Mouse (Mus musculus): ENCODE results near the gene Htt. TPM values are rescaled to one million over a fixed set of nuclear protein-coding genes. Genes with fewer than 3 reads are reported as not detected.

Htt gene
- polyA plus RNA-seq, 1 experiment from 2014 or later, result 22.2 TPM

GRCm38 (mm10) chr5:34917234-34917655, 155.7 kb downstream of the Htt start:
- ATAC-seq (ENCODE audit: low FRiP score, low read depth), result no peak
- Histone ChIP-seq H3K27ac (replicated peaks) (0 out of 2 replicates have a peak overlapping the region, but pooled peaks have one; percentile 22), H3K27me3 (no peaks in the 10 kb centered on the region), H3K4me2 (replicated peaks) (no peak overlapping the region), H3K4me3 (no peak overlapping the region), H3K9ac (replicated peaks) (0 out of 2 replicates have a peak overlapping the region, but pooled peaks have one; percentile 17), H3K36me3 (no peaks in the 10 kb centered on the region; the same call in 1 of the 2 replicates), H3K4me1 (peaks cover 13% of the 10 kb centered on the region), H3K9me3 (no peaks in the 10 kb centered on the region)
- WGBS, result 61% methylated on average over 10 of the region's 10 CpGs

- 87% methylated on average over 3 of the region's 3 CpGs for WGBS
- Histone ChIP-seq H3K4me3 (no peak overlapping the region), H3K4me2 (replicated peaks) (no peak overlapping the region), H3K36me3 (peaks cover 11% of the 10 kb centered on the region), H3K4me1 (peaks cover 13% of the 10 kb centered on the region), H3K9me3 (no peaks in the 10 kb centered on the region), H3K27me3 (no peaks in the 10 kb centered on the region), H3K9ac (replicated peaks) (no peak overlapping the region), H3K27ac (replicated peaks) (no peak overlapping the region)
- ATAC-seq (ENCODE audit: low FRiP score, low read depth), result no peak
Observed at GRCm38 (mm10) chr5:34918785-34919184, 157.2 kb downstream of the Htt start.

GRCm38 (mm10) chr5:34922531-34922930, 161.0 kb downstream of the Htt start:
- 69% methylated on average over 6 of the region's 6 CpGs for WGBS
- Histone ChIP-seq H3K36me3 (peaks cover 27% of the 10 kb centered on the region), H3K27ac (replicated peaks) (no peak overlapping the region), H3K4me1 (peaks cover 2% of the 10 kb centered on the region; the same call in 1 of the 2 replicates), H3K4me3 (no peak overlapping the region), H3K9me3 (no peaks in the 10 kb centered on the region), H3K9ac (replicated peaks) (no peak overlapping the region), H3K27me3 (no peaks in the 10 kb centered on the region), H3K4me2 (replicated peaks) (no peak overlapping the region)
- ATAC-seq (ENCODE audit: low FRiP score, low read depth), result no peak

DNA sequence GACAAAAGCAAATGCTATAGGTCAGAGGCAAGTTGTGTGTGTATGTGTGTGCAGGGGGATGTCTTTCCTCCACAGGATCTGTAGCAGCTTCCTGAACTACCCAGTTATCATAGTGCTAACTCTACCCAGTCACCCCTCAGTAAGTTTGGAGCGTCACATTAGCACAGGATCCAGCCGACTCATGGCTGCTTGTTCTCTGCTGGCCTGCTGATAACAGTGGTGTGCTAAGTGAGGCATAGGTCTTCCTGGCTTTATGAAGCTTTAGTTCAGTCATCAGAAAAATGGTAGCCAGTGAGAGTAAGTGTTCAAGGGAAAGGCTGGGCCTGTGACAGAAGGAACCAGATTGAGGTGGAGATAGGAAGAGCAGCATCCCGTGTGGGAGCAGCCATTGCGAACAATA, 162.4 kb downstream of the Htt start:
- 94% methylated on average over 4 of the region's 4 CpGs for WGBS
- H3K4me2 ChIP-seq (replicated peaks), result no peak overlapping the region
- no peak for ATAC-seq (ENCODE audit: low FRiP score, low read depth)
- no peak overlapping the region for H3K27ac ChIP-seq (replicated peaks)
- H3K9me3 ChIP-seq, result no peaks in the 10 kb centered on the region
- H3K4me1 ChIP-seq, result no peaks in the 10 kb centered on the region
- H3K4me3 ChIP-seq, result no peak overlapping the region
- H3K9ac ChIP-seq (replicated peaks), result no peak overlapping the region
- peaks cover 27% of the 10 kb centered on the region for H3K36me3 ChIP-seq
- H3K27me3 ChIP-seq, result no peaks in the 10 kb centered on the region

DNA sequence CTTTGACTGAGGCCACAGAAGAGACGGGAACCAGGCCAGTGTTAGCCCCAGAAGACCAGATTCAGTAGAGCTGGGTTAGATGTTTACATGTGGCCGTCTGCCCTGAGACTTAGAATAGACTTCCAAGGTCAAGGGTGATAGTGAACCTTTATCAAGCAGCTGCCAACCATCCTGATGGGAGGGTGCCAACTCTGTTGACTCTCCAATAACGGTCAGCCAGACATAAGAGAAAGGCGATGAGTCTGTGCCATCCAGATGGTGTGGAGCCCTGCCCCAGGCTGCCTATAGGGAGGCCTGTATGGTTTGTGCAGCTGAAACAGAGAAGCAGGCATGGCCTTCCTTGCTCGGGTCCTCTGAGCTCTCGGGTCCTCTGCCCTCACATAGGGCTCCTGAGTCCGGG, 163.0 kb downstream of the Htt start:
- 87% methylated on average over 7 of the region's 7 CpGs for WGBS
- Histone ChIP-seq H3K27ac (replicated peaks) (no peak overlapping the region), H3K4me2 (replicated peaks) (no peak overlapping the region), H3K4me1 (no peaks in the 10 kb centered on the region), H3K4me3 (no peak overlapping the region), H3K36me3 (peaks cover 27% of the 10 kb centered on the region), H3K27me3 (no peaks in the 10 kb centered on the region), H3K9ac (replicated peaks) (no peak overlapping the region), H3K9me3 (no peaks in the 10 kb centered on the region)
- no peak for ATAC-seq (ENCODE audit: low FRiP score, low read depth)

GRCm38 (mm10) chr5:34927648-34928047, 166.1 kb downstream of the Htt start:
- no peak overlapping the region for H3K4me3 ChIP-seq
- no peak overlapping the region for H3K4me2 ChIP-seq (replicated peaks)
- ATAC-seq (ENCODE audit: low FRiP score, low read depth), result no peak
- H3K9me3 ChIP-seq, result no peaks in the 10 kb centered on the region
- no peak overlapping the region for H3K9ac ChIP-seq (replicated peaks)
- H3K27ac ChIP-seq (replicated peaks), result no peak overlapping the region
- peaks cover 17% of the 10 kb centered on the region for H3K4me1 ChIP-seq
- H3K27me3 ChIP-seq, result no peaks in the 10 kb centered on the region
- WGBS, result 89% methylated on average over 4 of the region's 4 CpGs
- peaks cover 26% of the 10 kb centered on the region for H3K36me3 ChIP-seq

DNA sequence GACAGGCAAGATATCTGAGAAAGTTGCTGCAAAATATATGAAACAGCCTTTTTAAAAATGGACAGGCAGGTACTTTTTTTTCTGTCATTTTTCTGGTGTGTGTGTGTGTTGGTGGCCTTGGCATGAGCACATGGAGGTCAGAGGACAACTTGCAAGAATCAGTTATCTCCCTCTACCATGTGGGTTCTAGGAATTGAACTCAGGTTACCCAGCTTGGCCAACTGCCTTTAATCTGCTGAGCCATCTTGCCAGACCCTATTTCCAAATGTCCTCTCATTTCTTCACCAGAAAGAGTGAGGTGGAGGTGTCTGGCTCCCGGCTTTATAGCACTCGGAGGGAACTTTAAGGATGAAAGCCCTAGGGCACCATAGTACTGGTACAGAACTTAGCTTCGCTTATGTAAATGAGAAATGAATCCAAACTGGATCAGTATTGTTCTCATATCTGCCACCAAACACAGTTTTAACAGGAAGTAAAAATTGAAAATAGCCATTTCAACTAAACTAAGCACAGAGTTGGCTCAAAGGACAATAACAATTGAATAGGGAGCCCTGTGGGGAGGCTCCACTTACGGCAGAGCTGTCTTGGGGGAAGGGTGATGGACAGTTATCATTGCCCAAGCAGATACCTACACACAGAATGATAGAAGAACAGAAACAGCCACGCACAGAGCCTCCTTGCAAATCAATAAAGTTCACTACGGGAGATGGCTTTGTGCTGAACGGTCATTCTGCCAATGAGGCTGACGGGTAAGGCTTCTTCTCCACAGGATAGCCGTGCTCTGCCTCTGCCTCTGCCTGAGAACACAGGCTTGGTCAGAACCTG, 168.8 kb downstream of the Htt start:
- Histone ChIP-seq H3K27me3 (no peaks in the 10 kb centered on the region), H3K27ac (replicated peaks) (0 out of 2 replicates have a peak overlapping the region, but pooled peaks have one; percentile 43), H3K4me2 (replicated peaks) (no peak overlapping the region), H3K9me3 (no peaks in the 10 kb centered on the region), H3K9ac (replicated peaks) (no peak overlapping the region), H3K4me3 (no peak overlapping the region), H3K4me1 (peaks cover 17% of the 10 kb centered on the region), H3K36me3 (peaks cover 3% of the 10 kb centered on the region; the same call in 1 of the 2 replicates)
- 74% methylated on average over 9 of the region's 9 CpGs for WGBS
- no peak for ATAC-seq (ENCODE audit: low FRiP score, low read depth)

- H3K9ac ChIP-seq (replicated peaks), result no peak overlapping the region
- ATAC-seq (ENCODE audit: low FRiP score, low read depth), result no peak
- no peak overlapping the region for H3K4me3 ChIP-seq
- H3K4me2 ChIP-seq (replicated peaks), result no peak overlapping the region
- peaks cover 17% of the 10 kb centered on the region for H3K4me1 ChIP-seq
- H3K27ac ChIP-seq (replicated peaks), result 0 out of 2 replicates have a peak overlapping the region, but pooled peaks have one; percentile 43
- no peaks in the 10 kb centered on the region for H3K27me3 ChIP-seq
- 88% methylated on average over 2 of the region's 2 CpGs for WGBS
- no peaks in the 10 kb centered on the region for H3K36me3 ChIP-seq
- no peaks in the 10 kb centered on the region for H3K9me3 ChIP-seq
Observed at GRCm38 (mm10) chr5:34931091-34931490, 169.6 kb downstream of the Htt start.

DNA sequence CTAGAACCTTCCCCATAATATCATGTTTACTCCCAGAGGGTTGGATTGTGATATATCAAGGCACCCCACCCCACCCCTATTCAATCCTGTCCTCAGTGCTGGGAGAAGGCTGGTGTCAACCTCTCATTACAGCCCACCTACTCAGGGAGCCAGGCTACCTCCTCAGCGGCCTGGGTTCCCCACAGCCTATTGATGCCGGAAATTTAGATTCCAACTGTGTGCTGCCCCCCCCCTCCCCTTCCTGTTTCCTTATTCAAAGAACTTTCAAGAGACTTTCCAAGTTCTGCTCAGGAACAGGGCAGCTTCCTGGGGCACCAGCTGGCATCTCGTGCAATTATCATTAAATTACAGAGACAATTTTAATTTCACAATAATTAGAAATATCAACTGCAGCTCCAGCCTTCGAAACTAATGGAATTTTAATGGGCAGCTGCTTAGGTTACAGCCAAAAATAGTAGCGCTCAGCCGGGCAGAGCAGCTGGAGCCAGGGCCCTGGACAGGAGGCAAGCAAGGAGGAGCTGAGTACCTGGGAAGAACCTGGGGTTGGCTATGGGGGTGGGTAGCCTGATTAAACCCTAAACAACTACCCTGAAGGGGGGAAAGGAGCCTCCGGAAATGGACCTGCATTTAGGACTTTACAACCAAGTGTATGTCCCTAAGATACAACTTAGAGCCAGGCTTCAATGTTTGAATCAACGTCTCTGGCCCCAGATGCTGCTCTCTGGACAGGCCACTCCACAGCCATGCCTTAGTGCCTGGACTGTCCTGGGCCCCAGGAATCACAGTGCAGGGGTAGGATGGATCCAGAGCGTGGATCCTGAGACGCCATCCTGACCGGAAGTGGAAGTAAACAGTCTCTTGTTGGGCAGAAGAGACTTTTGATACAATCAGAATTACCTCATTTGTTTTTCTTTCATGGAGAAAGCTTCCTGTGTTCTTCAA, 170.2 kb downstream of the Htt start:
- WGBS, result 61% methylated on average over 11 of the region's 11 CpGs
- peaks cover 4% of the 10 kb centered on the region; the same call in 1 of the 2 replicates for H3K9me3 ChIP-seq
- no peak overlapping the region for H3K9ac ChIP-seq (replicated peaks)
- no peak for ATAC-seq (ENCODE audit: low FRiP score, low read depth)
- no peaks in the 10 kb centered on the region for H3K27me3 ChIP-seq
- H3K4me3 ChIP-seq, result no peak overlapping the region
- peaks cover 17% of the 10 kb centered on the region for H3K4me1 ChIP-seq
- H3K27ac ChIP-seq (replicated peaks), result peak overlapping the region; percentile 15; the same call in 1 of the 2 replicates
- H3K4me2 ChIP-seq (replicated peaks), result no peak overlapping the region
- no peaks in the 10 kb centered on the region for H3K36me3 ChIP-seq

GRCm38 (mm10) chr5:34932458-34932806, 170.9 kb downstream of the Htt start:
- Histone ChIP-seq H3K27ac (replicated peaks) (peak overlapping the region; percentile 15; the same call in 1 of the 2 replicates), H3K4me3 (no peak overlapping the region), H3K9ac (replicated peaks) (no peak overlapping the region), H3K9me3 (peaks cover 4% of the 10 kb centered on the region; the same call in 1 of the 2 replicates), H3K4me1 (peaks cover 17% of the 10 kb centered on the region), H3K36me3 (no peaks in the 10 kb centered on the region), H3K4me2 (replicated peaks) (no peak overlapping the region), H3K27me3 (no peaks in the 10 kb centered on the region)
- no peak for ATAC-seq (ENCODE audit: low FRiP score, low read depth)
- WGBS, result 21% methylated on average over 4 of the region's 4 CpGs

GRCm38 (mm10) chr5:34933461-34933860, 171.9 kb downstream of the Htt start:
- Histone ChIP-seq H3K36me3 (no peaks in the 10 kb centered on the region), H3K4me2 (replicated peaks) (no peak overlapping the region), H3K9ac (replicated peaks) (no peak overlapping the region), H3K4me1 (peaks cover 18% of the 10 kb centered on the region), H3K4me3 (no peak overlapping the region), H3K9me3 (peaks cover 4% of the 10 kb centered on the region; the same call in 1 of the 2 replicates), H3K27ac (replicated peaks) (no peak overlapping the region), H3K27me3 (no peaks in the 10 kb centered on the region)
- no peak for ATAC-seq (ENCODE audit: low FRiP score, low read depth)
- 87% methylated on average over 1 of the region's 1 CpGs for WGBS
